Mouse (Mus musculus) kidney, embryonic 16.5 days (tissue): ENCODE measurements around the gene 1700007K13Rik. TPM values are rescaled to one million over a fixed set of nuclear protein-coding genes. Genes with fewer than 3 reads are reported as not detected.
"Not testable (repeated sequence)": the region's sequence is repeated elsewhere in the genome, so short reads cannot be mapped to it uniquely, and the experiment has no call there.

Experiments
- ATAC-seq: fragments of 200-750 bp; cut with Nextera tagmentation; 2 replicates; pipeline ENCODE4 v1.8.0; 2017; ENCODE audit warnings: moderate TSS enrichment; ENCODE audit not compliant: low FRiP score, low TSS enrichment
- H3K27ac ChIP-seq: fragments of 300-500 bp; sonication (generic); 2 replicates; pipeline ENCODE4 v1.5.1; 2014; ENCODE audit warnings: low read length
- H3K27me3 ChIP-seq: fragments of 300-500 bp; sonication (generic); 2 replicates; pipeline ENCODE4 v1.6.1; 2014; ENCODE audit warnings: low read length, control low read depth, mixed read lengths; ENCODE audit not compliant: insufficient read depth
- H3K36me3 ChIP-seq: fragments of 300-500 bp; sonication (generic); 2 replicates; pipeline ENCODE4 v1.6.1; 2014; ENCODE audit warnings: low read length, control low read depth, mixed read lengths; ENCODE audit not compliant: insufficient read depth
- H3K4me1 ChIP-seq: fragments of 300-500 bp; sonication (generic); 2 replicates; pipeline ENCODE4 v1.6.1; 2014; ENCODE audit warnings: low read length, control low read depth, mixed read lengths; ENCODE audit not compliant: insufficient read depth
- H3K4me2 ChIP-seq: fragments of 300-500 bp; sonication (generic); replicated peaks from 2 replicates; pipeline ENCODE4 v1.6.1; 2014; ENCODE audit warnings: low read depth, low read length
- H3K4me3 ChIP-seq: fragments of 300-500 bp; sonication (generic); 2 replicates; pipeline ENCODE4 v1.5.1; 2014; ENCODE audit warnings: mild to moderate bottlenecking, low read length
- H3K9ac ChIP-seq: fragments of 300-500 bp; sonication (generic); replicated peaks from 2 replicates; pipeline ENCODE4 v1.6.1; 2014; ENCODE audit warnings: low read length
- H3K9me3 ChIP-seq: fragments of 300-500 bp; sonication (generic); 2 replicates; pipeline ENCODE4 v1.6.1; 2016; ENCODE audit warnings: low read length, control low read depth
- WGBS: fragments of 180-500 bp; shearing (Covaris S2); extraction: QIAGEN DNeasy Blood & Tissue Kit; methylation state at CpG from one replicate; pipeline ENCODE4 v1.1.7; 2014; 5-methylcytosine and 5-hydroxymethylcytosine counted together
- polyA plus RNA-seq: library from polyadenylated mRNA; unstranded; fragments of >200 nt; fragmentation: Nextera tagmentation; extraction: Ambion mirVana; gene quantifications from 2 replicates; pipeline ENCODE4 v1.2.1, GENCODE M21; 2015

1700007K13Rik gene
- 0.22 and 0.94 TPM in 2 replicates for polyA plus RNA-seq

GRCm38 (mm10) chr2:28465836-28466518 lies at the start of gene 1700007K13Rik:
Gene 1700007K13Rik, minus strand, starts transcription at chr2:28466332.
- 6% methylated on average over 25 of the region's 25 CpGs for WGBS
- Histone ChIP-seq H3K9ac (peak within 1 kb of the TSS; percentile 57; the same call in 1 of the 2 replicates), H3K4me1 (peaks cover 12% of the 10 kb centered on the region)

DNA sequence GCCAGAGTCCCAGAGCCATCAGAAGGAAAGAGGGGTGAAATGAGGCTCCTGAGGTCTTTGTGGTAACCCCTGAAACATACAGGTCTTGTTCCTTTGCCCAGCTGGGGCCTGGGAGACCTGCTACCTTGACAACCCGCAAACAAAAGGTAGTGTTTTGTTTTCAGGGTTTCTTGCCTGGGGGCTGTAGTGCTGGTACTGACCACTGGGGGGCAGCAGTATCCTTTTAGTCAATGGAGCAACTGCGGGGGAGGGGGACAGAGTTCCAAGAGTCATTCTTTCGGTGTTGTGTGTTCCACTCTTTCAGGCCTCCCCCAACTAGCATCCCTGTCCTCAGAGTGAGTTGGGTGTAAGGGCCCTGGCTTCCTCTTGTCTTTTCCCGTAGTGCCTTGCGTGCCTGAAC lies 48.4 kb upstream of the 1700007K13Rik start:
- no peaks in the 10 kb centered on the region for H3K27me3 ChIP-seq
- H3K4me3 ChIP-seq: peak overlapping the region; percentile 71
- H3K9ac ChIP-seq: peak overlapping the region; percentile 94
- H3K4me2 ChIP-seq: peak overlapping the region; percentile 96
- no peaks in the 10 kb centered on the region for H3K36me3 ChIP-seq
- 13% methylated on average over 5 of the region's 5 CpGs for WGBS
- H3K27ac ChIP-seq: no peak overlapping the region
- peaks cover 19% of the 10 kb centered on the region for H3K4me1 ChIP-seq
- no peaks in the 10 kb centered on the region for H3K9me3 ChIP-seq
- no peak for ATAC-seq

More at GRCm38 (mm10) chr2:28465836-28466518, at the start of gene 1700007K13Rik:
- Histone ChIP-seq H3K36me3 (peaks cover 23% of the 10 kb centered on the region), H3K27ac (no peak within 1 kb of the TSS), H3K4me2 (peak within 1 kb of the TSS; percentile 48), H3K4me3 (peak within 1 kb of the TSS; percentile 22), H3K27me3 (no peaks in the 10 kb centered on the region), H3K9me3 (no peaks in the 10 kb centered on the region)
- peak; percentile 64 for ATAC-seq

DNA sequence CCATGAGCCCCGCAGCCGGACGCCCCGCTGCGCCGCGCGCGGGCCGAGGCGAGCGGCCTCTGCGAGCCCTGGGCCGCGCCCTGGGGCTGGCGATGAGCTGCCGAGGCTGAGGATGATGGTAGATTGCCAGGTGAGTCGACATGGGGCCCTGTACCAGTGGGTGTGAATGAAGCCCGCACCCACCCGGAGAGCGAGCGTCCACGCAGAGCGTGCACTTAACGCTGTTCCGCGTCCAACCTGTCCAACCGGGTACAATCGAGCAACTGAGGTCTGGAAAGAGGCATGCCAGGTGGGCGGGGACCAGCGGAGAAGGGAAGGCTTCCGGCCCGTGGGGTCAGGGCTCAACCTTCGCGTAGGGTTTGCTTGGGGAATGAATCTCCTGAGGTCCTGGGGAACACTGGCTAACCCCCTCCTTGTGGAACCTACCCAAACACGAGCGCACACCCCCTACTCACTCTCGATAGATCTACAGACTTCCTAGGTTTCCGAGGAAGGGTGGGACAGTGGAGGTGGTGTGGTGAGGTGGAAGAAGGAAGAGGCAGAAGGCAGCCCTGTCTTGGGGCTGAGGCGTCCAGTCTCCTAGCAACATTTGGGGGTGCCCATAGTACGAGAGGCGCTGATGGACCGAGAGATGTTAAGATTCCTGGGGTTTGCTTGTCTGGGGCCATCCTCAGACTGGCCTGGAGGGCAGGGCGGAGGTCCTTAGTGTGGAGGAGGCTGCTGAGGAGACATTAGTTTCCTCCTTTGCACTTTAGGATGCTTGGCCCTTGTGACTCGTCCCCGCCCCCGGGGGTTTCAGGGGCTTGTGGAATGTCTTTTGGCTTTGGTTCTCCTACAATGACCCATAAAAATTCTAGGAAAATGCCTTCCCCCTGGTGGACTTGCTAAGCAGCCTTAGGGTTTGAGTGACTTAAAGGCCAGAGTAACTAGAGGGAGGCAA lies 47.6 kb upstream of the 1700007K13Rik start:
- no peaks in the 10 kb centered on the region for H3K36me3 ChIP-seq
- H3K27me3 ChIP-seq: no peaks in the 10 kb centered on the region
- H3K4me1 ChIP-seq: peaks cover 19% of the 10 kb centered on the region
- 3% methylated on average over 47 of the region's 47 CpGs for WGBS
- H3K9ac ChIP-seq: peak overlapping the region; percentile 94
- peak overlapping the region; percentile 96 for H3K4me2 ChIP-seq
- H3K9me3 ChIP-seq: no peaks in the 10 kb centered on the region
- ATAC-seq: peak; percentile 46
- peak overlapping the region; percentile 71 for H3K4me3 ChIP-seq
- peak overlapping the region; percentile 72 for H3K27ac ChIP-seq

GRCm38 (mm10) chr2:28512798-28513401 lies 46.8 kb upstream of the 1700007K13Rik start, which contains the start of gene Ralgds:
Gene Ralgds, plus strand, starts transcription at chr2:28513125.
- peak within 1 kb of the TSS; percentile 72 for H3K27ac ChIP-seq
- H3K4me3 ChIP-seq: peak within 1 kb of the TSS; percentile 71
- H3K9ac ChIP-seq: peak within 1 kb of the TSS; percentile 94
- no peaks in the 10 kb centered on the region for H3K36me3 ChIP-seq
- peak; percentile 81 for ATAC-seq
- WGBS: under 1% methylated on average over 54 of the region's 71 CpGs
- peaks cover 19% of the 10 kb centered on the region for H3K4me1 ChIP-seq
- no peaks in the 10 kb centered on the region for H3K27me3 ChIP-seq
- no peaks in the 10 kb centered on the region for H3K9me3 ChIP-seq
- peak within 1 kb of the TSS; percentile 96 for H3K4me2 ChIP-seq

GRCm38 (mm10) chr2:28511600-28511999 lies 45.5 kb upstream of the 1700007K13Rik start:
- H3K36me3 ChIP-seq, H3K9ac ChIP-seq, H3K27me3 ChIP-seq, H3K9me3 ChIP-seq, H3K4me3 ChIP-seq, ATAC-seq, H3K4me2 ChIP-seq, H3K27ac ChIP-seq: not testable (repeated sequence)
- peaks cover 17% of the 10 kb centered on the region for H3K4me1 ChIP-seq
- 52% methylated on average over 5 of the region's 5 CpGs for WGBS

- ATAC-seq: no peak
- Histone ChIP-seq H3K9me3 (no peaks in the 10 kb centered on the region), H3K4me3 (no peak overlapping the region), H3K27ac (no peak overlapping the region), H3K27me3 (no peaks in the 10 kb centered on the region), H3K9ac (no peak overlapping the region), H3K36me3 (no peaks in the 10 kb centered on the region), H3K4me2 (no peak overlapping the region), H3K4me1 (no peaks in the 10 kb centered on the region)
- 83% methylated on average over 6 of the region's 6 CpGs for WGBS
Measured at GRCm38 (mm10) chr2:28506291-28506690, 40.2 kb upstream of the 1700007K13Rik start.

DNA sequence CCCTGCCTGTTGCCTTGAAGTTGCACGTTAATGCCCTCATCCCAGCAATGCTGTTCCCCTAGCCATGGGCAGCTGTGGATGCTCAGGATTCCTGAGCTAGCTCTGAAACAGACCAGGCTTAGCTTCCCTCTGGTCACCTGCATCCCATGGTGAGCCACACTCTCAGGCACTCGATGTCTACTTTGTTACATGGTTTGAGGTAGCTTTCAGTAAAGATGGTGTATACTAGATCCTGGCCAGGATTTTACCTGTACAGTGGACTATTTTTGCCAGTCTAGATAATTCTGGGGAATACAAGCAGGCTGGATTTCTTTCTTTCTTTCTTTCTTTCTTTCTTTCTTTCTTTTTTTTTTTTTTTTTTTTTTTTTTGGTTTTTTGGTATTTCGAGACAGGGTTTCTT lies 39.7 kb upstream of the 1700007K13Rik start, which contains the start of gene Gm10134:
Gene Gm10134, plus strand, starts transcription at position 301 of the 400 bp plus-strand sequence.
- H3K9ac ChIP-seq: no peak within 1 kb of the TSS
- H3K4me1 ChIP-seq: no peaks in the 10 kb centered on the region
- H3K36me3 ChIP-seq: no peaks in the 10 kb centered on the region
- H3K27me3 ChIP-seq: no peaks in the 10 kb centered on the region
- no peak within 1 kb of the TSS for H3K4me3 ChIP-seq
- ATAC-seq: no peak
- H3K27ac ChIP-seq: no peak within 1 kb of the TSS
- H3K4me2 ChIP-seq: no peak within 1 kb of the TSS
- H3K9me3 ChIP-seq: no peaks in the 10 kb centered on the region
- 78% methylated on average over 3 of the region's 3 CpGs for WGBS

- H3K9me3 ChIP-seq: no peaks in the 10 kb centered on the region
- no peak overlapping the region for H3K4me3 ChIP-seq
- no peak overlapping the region for H3K4me2 ChIP-seq
- H3K36me3 ChIP-seq: no peaks in the 10 kb centered on the region
- no peaks in the 10 kb centered on the region for H3K4me1 ChIP-seq
- no peak overlapping the region for H3K9ac ChIP-seq
- no peak overlapping the region for H3K27ac ChIP-seq
- ATAC-seq: no peak
- WGBS: 89% methylated on average over 13 of the region's 13 CpGs
- no peaks in the 10 kb centered on the region for H3K27me3 ChIP-seq
Measured at GRCm38 (mm10) chr2:28504676-28505075, 38.5 kb upstream of the 1700007K13Rik start.

DNA sequence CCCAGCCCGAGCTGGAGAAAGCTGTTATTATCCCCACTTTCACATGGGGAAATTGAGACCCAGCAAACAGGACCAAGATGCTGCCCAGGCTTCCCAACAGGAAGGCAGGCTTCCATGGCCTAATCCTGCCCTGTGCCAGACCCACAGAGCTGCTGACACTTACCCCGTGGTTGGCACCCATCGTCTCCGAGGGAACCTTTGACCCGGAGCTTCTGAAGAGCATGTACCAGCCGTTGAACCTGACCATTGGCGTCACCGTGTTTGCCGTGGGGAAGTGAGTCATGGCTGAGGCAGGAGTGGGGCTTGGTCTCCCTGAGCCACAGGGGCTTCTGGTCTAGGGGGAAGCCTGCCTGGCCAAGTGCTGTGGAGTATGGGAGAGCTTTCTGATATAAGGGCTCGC lies 36.9 kb upstream of the 1700007K13Rik start:
- ATAC-seq: no peak
- Histone ChIP-seq H3K9ac (no peak overlapping the region), H3K4me1 (no peaks in the 10 kb centered on the region), H3K9me3 (no peaks in the 10 kb centered on the region), H3K4me3 (no peak overlapping the region), H3K27ac (no peak overlapping the region), H3K27me3 (no peaks in the 10 kb centered on the region), H3K36me3 (no peaks in the 10 kb centered on the region), H3K4me2 (no peak overlapping the region)
- 78% methylated on average over 10 of the region's 10 CpGs for WGBS
